In genomic region chr5:140790392-140790791, GRCm38 (mm10) we compare ENCODE assay signal across 9 mouse cellular contexts. TPM values are rescaled to one million over a fixed set of nuclear protein-coding genes. Genes with fewer than 3 reads are reported as not detected.
DNase-seq lines count a peak whose midpoint lies in the region; ATAC-seq and TF ChIP-seq lines count a peak whose summit lies in the region.
"Had no signal": no experiment of that assay in that cellular context is flagged by ENCODE, and none has a peak within 500 bp of the region (broad histone marks: within the 10 kb centered on the region; RNA-seq: fewer than 3 reads in every experiment).

No protein-coding gene starts in this region.

- no peaks in the 10 kb centered on the region for H3K9me3 ChIP-seq in heart, postnatal 0 days (replicated peaks; ENCODE audit: control insufficient read depth, low read length)
- no peaks in the 10 kb centered on the region for H3K9me3 ChIP-seq in hindbrain, embryonic 15.5 days
- no peaks in the 10 kb centered on the region for H3K9me3 ChIP-seq in midbrain, embryonic 12.5 days

- H3K4me2 ChIP-seq in heart, postnatal 0 days (ENCODE audit: low read depth, low read length): no peak overlapping the region
- no peak overlapping the region for H3K4me2 ChIP-seq in hindbrain, embryonic 15.5 days
- no peak overlapping the region for H3K4me2 ChIP-seq in midbrain, embryonic 12.5 days (replicated peaks)

- H3K27ac ChIP-seq in heart, postnatal 0 days (ENCODE audit: low read depth): peak overlapping the region; percentile 87
- H3K27ac ChIP-seq in hindbrain, embryonic 15.5 days (replicated peaks): peak overlapping the region; percentile 84
- H3K27ac ChIP-seq in midbrain, embryonic 12.5 days (replicated peaks): peak overlapping the region; percentile 88

- 39% methylated on average over 2 of the region's 2 CpGs for WGBS in heart, postnatal 0 days
- 39% methylated on average over 2 of the region's 2 CpGs for WGBS in hindbrain, embryonic 15.5 days
- 86% methylated on average over 2 of the region's 2 CpGs for WGBS in midbrain, embryonic 12.5 days

- ATAC-seq in heart, postnatal 0 days (ENCODE audit: insufficient read depth, low read depth): no peak
- ATAC-seq in hindbrain, embryonic 15.5 days (ENCODE audit: low FRiP score, low read depth): no peak
- no peak for ATAC-seq in midbrain, embryonic 12.5 days (ENCODE audit: low FRiP score, low read depth)

- no peak overlapping the region for H3K4me3 ChIP-seq in heart, postnatal 0 days (ENCODE audit: low read depth, low read length)
- H3K4me3 ChIP-seq in hindbrain, embryonic 15.5 days: no peak overlapping the region
- H3K4me3 ChIP-seq in midbrain, embryonic 12.5 days: no peak overlapping the region

- TF ChIP-seq EP300 in heart, postnatal 0 days (IDR thresholded peaks at IDR 0.05; ENCODE audit: low read depth): no peak

- no peak overlapping the region for H3K9ac ChIP-seq in heart, postnatal 0 days (replicated peaks; ENCODE audit: low read depth, low read length)
- H3K9ac ChIP-seq in hindbrain, embryonic 15.5 days: no peak overlapping the region
- H3K9ac ChIP-seq in midbrain, embryonic 12.5 days (replicated peaks): no peak overlapping the region
- H3K9ac ChIP-seq: liver, embryonic 14.5 days had no signal

- H3K36me3 ChIP-seq in heart, postnatal 0 days (replicated peaks; ENCODE audit: control insufficient read depth, insufficient read depth, low read length): peaks cover 2% of the 10 kb centered on the region
- H3K36me3 ChIP-seq in hindbrain, embryonic 15.5 days: no peaks in the 10 kb centered on the region; the same call in 1 of the 2 replicates
- H3K36me3 ChIP-seq in midbrain, embryonic 12.5 days: peaks cover 5% of the 10 kb centered on the region

- peaks cover 62% of the 10 kb centered on the region for H3K4me1 ChIP-seq in heart, postnatal 0 days (ENCODE audit: control insufficient read depth, insufficient read depth)
- peaks cover 70% of the 10 kb centered on the region for H3K4me1 ChIP-seq in hindbrain, embryonic 15.5 days (replicated peaks)
- peaks cover 28% of the 10 kb centered on the region for H3K4me1 ChIP-seq in midbrain, embryonic 12.5 days

- H3K27me3 ChIP-seq in heart, postnatal 0 days (ENCODE audit: control insufficient read depth, insufficient read depth, low read length): no peaks in the 10 kb centered on the region
- no peaks in the 10 kb centered on the region for H3K27me3 ChIP-seq in hindbrain, embryonic 15.5 days
- no peaks in the 10 kb centered on the region for H3K27me3 ChIP-seq in midbrain, embryonic 12.5 days

- no peak for TF ChIP-seq CTCF in heart, postnatal 0 days (IDR thresholded peaks at IDR 0.05; ENCODE audit: low read depth)

- no peak for DNase-seq in heart, postnatal 0 days (ENCODE audit: low spot score)
- DNase-seq in heart, adult 11 months: no peak
- peak; percentile 54 for DNase-seq in adipocyte (ENCODE audit: low spot score)
- DNase-seq in yolk sac, embryonic 10.5 days (ENCODE audit: low spot score): no peak
- DNase-seq in right cerebral cortex, postnatal 25 days: no peak
- DNase-seq in thymus, postnatal 4 days: no peak

RNA-seq across cellular contexts. Expression of gene Gna12, which starts 39.8 kb away (rescaled TPM):
- total RNA-seq in heart, postnatal 0 days (2014; rRNA removed; ENCODE audit: low replicate concordance): 132 and 145 TPM in 2 replicates
- 13.4 and 13.9 TPM in 2 replicates for polyA plus RNA-seq in heart, postnatal 0 days (2015; fragmentation: Nextera tagmentation; extraction: Ambion mirVana)
- 62.0 and 70.0 TPM in 2 replicates for polyA plus RNA-seq in hindbrain, embryonic 15.5 days (2015; fragmentation: Nextera tagmentation; extraction: Ambion mirVana)
- polyA plus RNA-seq in midbrain, embryonic 12.5 days (2016; fragmentation: Nextera tagmentation; extraction: Ambion mirVana): 22.3 and 24.4 TPM in 2 replicates
